Mouse (Mus musculus) MEL (cell line): ENCODE data around the gene Comp. TPM values are rescaled to one million over a fixed set of nuclear protein-coding genes. Genes with fewer than 3 reads are reported as not detected.

Experiments
- DNase-seq: peaks from one replicate; pipeline ENCODE4 v3.0.0; 2011; ENCODE audit warnings: low read depth, low spot score
- H3K27ac ChIP-seq: 2 replicates; pipeline ENCODE4 v1.5.1; 2012; ENCODE audit warnings: low read depth, mild to moderate bottlenecking, control low read depth, low read length, moderate library complexity; ENCODE audit not compliant: control insufficient read depth
- H3K27me3 ChIP-seq, 2 experiments: fragments of 150-350 bp in 1 of 2; sonication (generic) in 1 of 2; 2 replicates each; pipeline ENCODE4 v1.6.1; 2012; ENCODE audit warnings: low read length in 2 of 2, mild to moderate bottlenecking in 2 of 2, improper control_type of control experiment in 1 of 2, moderate library complexity in 1 of 2; ENCODE audit not compliant: insufficient read depth in 2 of 2, control insufficient read depth in 1 of 2
- H3K36me3 ChIP-seq, 2 experiments: 2 replicates each; pipeline ENCODE4 v1.6.1; 2012 to 2014; ENCODE audit warnings: low read length in 2 of 2, improper control_type of control experiment in 1 of 2, inconsistent platforms in 1 of 2, mild to moderate bottlenecking in 1 of 2; ENCODE audit not compliant: insufficient read depth in 2 of 2, control insufficient read depth in 1 of 2
- H3K4me1 ChIP-seq, 2 experiments: fragments of 150-350 bp in 1 of 2; sonication (generic) in 1 of 2; 2 replicates each; pipeline ENCODE4 v1.6.1; 2012; ENCODE audit warnings: low read length in 2 of 2, improper control_type of control experiment in 1 of 2, mild to moderate bottlenecking in 1 of 2; ENCODE audit not compliant: insufficient read depth in 2 of 2, control insufficient read depth in 1 of 2
- H3K4me3 ChIP-seq, 2 experiments: fragments of 150-350 bp in 1 of 2; sonication (generic) in 1 of 2; 2 replicates each; pipeline ENCODE4 v1.5.1; 2012; ENCODE audit warnings: low read depth in 2 of 2, low read length in 2 of 2, mild to moderate bottlenecking in 2 of 2, moderate library complexity in 2 of 2, control low read depth in 1 of 2, improper control_type of control experiment in 1 of 2; ENCODE audit not compliant: control insufficient read depth in 1 of 2, insufficient read depth in 1 of 2
- H3K79me2 ChIP-seq: 2 replicates; pipeline ENCODE4 v1.6.1; 2012; ENCODE audit warnings: mild to moderate bottlenecking, low read length, moderate library complexity; ENCODE audit not compliant: control insufficient read depth, poor library complexity, insufficient read depth
- H3K9ac ChIP-seq: 2 replicates; pipeline ENCODE4 v1.6.1; 2012; ENCODE audit warnings: low read depth, mild to moderate bottlenecking, control low read depth, low read length, moderate library complexity; ENCODE audit not compliant: control insufficient read depth, poor library complexity, severe bottlenecking
- H3K9me3 ChIP-seq: fragments of 150-350 bp; sonication (generic); replicated peaks from 2 replicates; pipeline ENCODE4 v1.6.1; 2012; ENCODE audit warnings: mild to moderate bottlenecking, low read length, improper control_type of control experiment, moderate library complexity; ENCODE audit not compliant: insufficient read depth
- BHLHE40 ChIP-seq: IDR thresholded peaks from 2 replicates; pipeline ENCODE4 v1.6.1; 2012; ENCODE audit warnings: low read depth, mild to moderate bottlenecking, inconsistent platforms, low read length, improper control_type of control experiment, borderline replicate concordance
- CHD2 ChIP-seq: IDR thresholded peaks from 2 replicates; pipeline ENCODE4 v1.6.1; 2011; ENCODE audit warnings: low read length, improper control_type of control experiment
- ELF1 ChIP-seq: IDR thresholded peaks from 2 replicates; pipeline ENCODE4 v1.6.1; 2014; ENCODE audit warnings: low read depth, mild to moderate bottlenecking, inconsistent platforms, low read length, improper control_type of control experiment, moderate library complexity
- EP300 ChIP-seq, 2 experiments: IDR thresholded peaks; 2 replicates each; pipeline ENCODE4 v1.6.1; 2011; ENCODE audit warnings: improper control_type of control experiment in 2 of 2, low read length in 2 of 2, low read depth in 1 of 2, mild to moderate bottlenecking in 1 of 2
- ETS1 ChIP-seq: IDR thresholded peaks from 2 replicates; pipeline ENCODE4 v1.6.1; 2012; ENCODE audit warnings: low read depth, mild to moderate bottlenecking, inconsistent platforms, low read length, improper control_type of control experiment, moderate library complexity
- GABPA ChIP-seq: IDR thresholded peaks from 2 replicates; pipeline ENCODE4 v1.6.1; 2012; ENCODE audit warnings: low read depth, mild to moderate bottlenecking, inconsistent platforms, low read length, improper control_type of control experiment, moderate library complexity
- GATA1 ChIP-seq: IDR thresholded peaks from 2 replicates; pipeline ENCODE4 v1.6.1; 2011; ENCODE audit warnings: low read depth, low read length, improper control_type of control experiment
- JUND ChIP-seq: IDR thresholded peaks from 2 replicates; pipeline ENCODE4 v1.6.1; 2011; ENCODE audit warnings: low read depth, mild to moderate bottlenecking, improper control_type of control experiment, low read length
- KAT2A ChIP-seq: conservative IDR thresholded peaks from 2 replicates; pipeline ENCODE4 v1.6.1; 2012; ENCODE audit warnings: low read depth, low read length, improper control_type of control experiment, inconsistent platforms
- MAFK ChIP-seq: IDR thresholded peaks from 2 replicates; pipeline ENCODE4 v1.6.1; 2011; ENCODE audit warnings: low read depth, mild to moderate bottlenecking, low read length, improper control_type of control experiment, borderline replicate concordance
- MEF2A ChIP-seq: IDR thresholded peaks from 2 replicates; pipeline ENCODE4 v1.6.1; 2014; ENCODE audit warnings: low read depth, mild to moderate bottlenecking, inconsistent platforms, low read length, improper control_type of control experiment; ENCODE audit not compliant: poor library complexity, insufficient replicate concordance, severe bottlenecking; ENCODE audit errors: extremely low read depth
- MXI1 ChIP-seq: IDR thresholded peaks from 2 replicates; pipeline ENCODE4 v1.6.1; 2011; ENCODE audit warnings: mild to moderate bottlenecking, low read depth, low read length, improper control_type of control experiment
- MYC ChIP-seq: IDR thresholded peaks from 2 replicates; pipeline ENCODE4 v1.6.1; 2011; ENCODE audit warnings: low read depth, mild to moderate bottlenecking, low read length, improper control_type of control experiment, moderate library complexity
- NELFE ChIP-seq: IDR thresholded peaks from 2 replicates; pipeline ENCODE4 v1.6.1; 2011; ENCODE audit warnings: low read depth, low read length, improper control_type of control experiment
- NRF1 ChIP-seq: IDR thresholded peaks from 2 replicates; pipeline ENCODE4 v1.6.1; 2014; ENCODE audit warnings: low read depth, mild to moderate bottlenecking, inconsistent platforms, low read length, improper control_type of control experiment, moderate library complexity; ENCODE audit not compliant: poor library complexity, insufficient read depth, severe bottlenecking
- POLR2A ChIP-seq, 2 experiments: IDR thresholded peaks; 2 replicates each; pipeline ENCODE4 v1.6.1; 2011 to 2012; ENCODE audit warnings: low read length in 2 of 2, mild to moderate bottlenecking in 2 of 2, control low read depth in 1 of 2, improper control_type of control experiment in 1 of 2, low read depth in 1 of 2, moderate library complexity in 1 of 2; ENCODE audit not compliant: control insufficient read depth in 1 of 2, insufficient read depth in 1 of 2, poor library complexity in 1 of 2
- RAD21 ChIP-seq: IDR thresholded peaks from 2 replicates; pipeline ENCODE4 v1.6.1; 2011; ENCODE audit warnings: mild to moderate bottlenecking, low read depth, low read length, improper control_type of control experiment
- SMC3 ChIP-seq: IDR thresholded peaks from 2 replicates; pipeline ENCODE4 v1.6.1; 2011; ENCODE audit warnings: low read depth, low read length, improper control_type of control experiment
- TBP ChIP-seq: IDR thresholded peaks from 2 replicates; pipeline ENCODE4 v1.8.0; 2011; ENCODE audit warnings: low read depth, low read length, improper control_type of control experiment
- TCF12 ChIP-seq: IDR thresholded peaks from 2 replicates; pipeline ENCODE4 v1.6.1; 2014; ENCODE audit warnings: low read depth, mild to moderate bottlenecking, inconsistent platforms, low read length, improper control_type of control experiment, moderate library complexity
- UBTF ChIP-seq: IDR thresholded peaks from 2 replicates; pipeline ENCODE4 v1.6.1; 2012; ENCODE audit warnings: low read depth, mild to moderate bottlenecking, inconsistent platforms, low read length, improper control_type of control experiment, moderate library complexity, borderline replicate concordance; ENCODE audit not compliant: insufficient read depth
- USF1 ChIP-seq: IDR thresholded peaks from 2 replicates; pipeline ENCODE4 v1.6.1; 2014; ENCODE audit warnings: low read depth, mild to moderate bottlenecking, inconsistent platforms, low read length, improper control_type of control experiment, moderate library complexity
- ZC3H11A ChIP-seq: IDR thresholded peaks from 2 replicates; pipeline ENCODE4 v1.6.1; 2012; ENCODE audit warnings: low read depth, mild to moderate bottlenecking, inconsistent platforms, low read length, improper control_type of control experiment
- ZKSCAN1 ChIP-seq: IDR thresholded peaks from 2 replicates; pipeline ENCODE4 v1.6.1; 2012; ENCODE audit warnings: low read depth, mild to moderate bottlenecking, inconsistent platforms, low read length, improper control_type of control experiment, moderate library complexity
- ZNF384 ChIP-seq: IDR thresholded peaks from 2 replicates; pipeline ENCODE4 v1.6.1; 2012; ENCODE audit warnings: low read depth, mild to moderate bottlenecking, inconsistent platforms, low read length, improper control_type of control experiment
- polyA plus RNA-seq, 2 experiments: library from polyadenylated mRNA; stranded (reverse) in 1 of 2; unstranded in 1 of 2; fragments of >175 nt in 1 of 2; fragments of >200 nt in 1 of 2; gene quantifications; 2 replicates each; pipeline versions ENCODE4 v1.2.1 to v1.2.4; 2012; ENCODE audit warnings: low replicate concordance in 2 of 2, low read depth in 1 of 2; ENCODE audit not compliant: insufficient read length in 2 of 2, insufficient read depth in 1 of 2, missing spikeins in 1 of 2
- total RNA-seq: library from RNA; depleted of rRNA; stranded (reverse); fragments of 300-350 nt; gene quantifications from 2 replicates; pipeline ENCODE4 v1.2.3, GENCODE M21; 2012

Comp gene
- total and polyA plus RNA-seq, 3 experiments, result 0.54 TPM; not detected in 2

GRCm38 (mm10) chr8:70394269-70394998, 21.1 kb downstream of the Comp start:
- TF ChIP-seq ZKSCAN1, result no peak
- no peak overlapping the region for H3K9ac ChIP-seq
- H3K27ac ChIP-seq, result no peak overlapping the region
- H3K4me3 ChIP-seq, result no peak overlapping the region
- no peaks in the 10 kb centered on the region for H3K4me1 ChIP-seq
- H3K36me3 ChIP-seq, result no peaks in the 10 kb centered on the region; a peak in 1 of 4 replicates
- DNase-seq, result no peak
- no peaks in the 10 kb centered on the region for H3K9me3 ChIP-seq
- no peaks in the 10 kb centered on the region for H3K27me3 ChIP-seq
- H3K79me2 ChIP-seq, result no peaks in the 10 kb centered on the region

- Histone ChIP-seq H3K36me3 (no peaks in the 10 kb centered on the region; a peak in 1 of 4 replicates), H3K27me3 (no peaks in the 10 kb centered on the region)
- TF ChIP-seq CHD2, result no peak
- TF ChIP-seq NELFE, result no peak
- TF ChIP-seq MEF2A, result no peak
- TF ChIP-seq KAT2A, result no peak
- no peak for TF ChIP-seq UBTF
- no peak for TF ChIP-seq MAFK
- TF ChIP-seq ZNF384, result no peak
- TF ChIP-seq TCF12, result no peak
- no peak for TF ChIP-seq JUND
- TF ChIP-seq TBP, result no peak
- no peak for TF ChIP-seq NRF1
- no peak for TF ChIP-seq MYC
- TF ChIP-seq, all 39 proteins: peak for 0
- H3K9me3 ChIP-seq, result no peaks in the 10 kb centered on the region
- H3K27ac ChIP-seq, result no peak overlapping the region
- no peak for DNase-seq
- H3K9ac ChIP-seq, result no peak overlapping the region
- no peak overlapping the region for H3K4me3 ChIP-seq
- H3K4me1 ChIP-seq, result no peaks in the 10 kb centered on the region
- H3K79me2 ChIP-seq, result no peaks in the 10 kb centered on the region
These were observed 22.3 kb downstream of the Comp start for GRCm38 (mm10) chr8:70395649-70396048.

- H3K4me1 ChIP-seq, result no peaks in the 10 kb centered on the region
- no peak overlapping the region for H3K27ac ChIP-seq
- no peaks in the 10 kb centered on the region for H3K27me3 ChIP-seq
- no peak for TF ChIP-seq MXI1
- TF ChIP-seq GATA1, result no peak
- no peak for TF ChIP-seq UBTF
- TF ChIP-seq BHLHE40, result no peak
- TF ChIP-seq GABPA, result no peak
- TF ChIP-seq MEF2A, result no peak
- TF ChIP-seq TBP, result no peak
- TF ChIP-seq ELF1, result no peak
- no peak for TF ChIP-seq POLR2A (IDR thresholded peaks at IDR 0.05; ENCODE audit: control insufficient read depth in 1 of 2, insufficient read depth in 1 of 2, low read depth in 1 of 2, low read length in 2 of 2, poor library complexity in 1 of 2)
- no peak for TF ChIP-seq RAD21
- TF ChIP-seq EP300 (IDR thresholded peaks at IDR 0.05; ENCODE audit: low read depth in 1 of 2, low read length in 2 of 2), result no peak
- TF ChIP-seq ZC3H11A, result no peak
- no peak for TF ChIP-seq ZKSCAN1
- TF ChIP-seq NELFE, result no peak
- TF ChIP-seq ETS1, result no peak
- TF ChIP-seq USF1, result no peak
- no peak for TF ChIP-seq SMC3
- no peak for TF ChIP-seq NRF1
- H3K9ac ChIP-seq, result no peak overlapping the region
- DNase-seq, result no peak
- H3K9me3 ChIP-seq, result no peaks in the 10 kb centered on the region
- no peaks in the 10 kb centered on the region; a peak in 1 of 4 replicates for H3K36me3 ChIP-seq
- no peak overlapping the region for H3K4me3 ChIP-seq
- no peaks in the 10 kb centered on the region for H3K79me2 ChIP-seq
These were observed 22.8 kb downstream of the Comp start for GRCm38 (mm10) chr8:70396184-70396583.
